Mouse (Mus musculus) sigmoid colon, adult 10 weeks (tissue): ENCODE results near the gene Chadl. TPM values are rescaled to one million over a fixed set of nuclear protein-coding genes. Genes with fewer than 3 reads are reported as not detected.

Source experiments
- polyA plus RNA-seq: library from polyadenylated mRNA; stranded (reverse); fragments of 350-450 nt; fragmentation: Illumina TruSeq; extraction: RNeasy Lipid Tissue Mini Kit (QIAGEN cat#74804); gene quantifications from one replicate; pipeline ENCODE4 v1.2.3, GENCODE M21; 2014; ENCODE audit warnings: low read depth, low replicate concordance

The Chadl gene
- polyA plus RNA-seq, result not detected

GRCm38 (mm10) chr15:81697175-81697574, at the start of gene Chadl:
Chadl (minus strand) TSS chr15:81697287.

GRCm38 (mm10) chr15:81744992-81745600, 48.0 kb upstream of the Chadl start, which contains the start of the genes Zc3h7b and Rangap1:
Zc3h7b (plus strand) TSS chr15:81745057.
Rangap1 (minus strand) TSS chr15:81745530.

GRCm38 (mm10) chr15:81663697-81664561, 33.2 kb downstream of the Chadl start, which contains the start of gene L3mbtl2:
L3mbtl2 (plus strand) TSS chr15:81663889.

Other genes starting within 250 kb of the Chadl start
- gene Rbx1, start 231.0 kb downstream of the Chadl start, polyA plus RNA-seq, result 88.9 TPM
- 82.4 TPM for gene Ep300, start 111.9 kb downstream of the Chadl start, polyA plus RNA-seq
- 2.3 TPM for gene L3mbtl2, start 33.4 kb downstream of the Chadl start, polyA plus RNA-seq
- gene Zc3h7b, start 47.8 kb upstream of the Chadl start, polyA plus RNA-seq, result 7.0 TPM
- gene Rangap1, start 48.2 kb upstream of the Chadl start, polyA plus RNA-seq, result 5.6 TPM
- gene Tef, start 105.1 kb upstream of the Chadl start, polyA plus RNA-seq, result 21.2 TPM
- 8.8 TPM for gene Tob2, start 161.5 kb upstream of the Chadl start, polyA plus RNA-seq
- gene Phf5a, start 174.6 kb upstream of the Chadl start, polyA plus RNA-seq, result 18.2 TPM
- gene Aco2, start 175.0 kb upstream of the Chadl start, polyA plus RNA-seq, result 87.4 TPM
- gene Polr3h, start 229.0 kb upstream of the Chadl start, polyA plus RNA-seq, result 0.41 TPM
- 0.19 TPM for gene Csdc2, start 239.5 kb upstream of the Chadl start, polyA plus RNA-seq